24 mouse cellular contexts compared by ENCODE assay signal in the genomic region with DNA sequence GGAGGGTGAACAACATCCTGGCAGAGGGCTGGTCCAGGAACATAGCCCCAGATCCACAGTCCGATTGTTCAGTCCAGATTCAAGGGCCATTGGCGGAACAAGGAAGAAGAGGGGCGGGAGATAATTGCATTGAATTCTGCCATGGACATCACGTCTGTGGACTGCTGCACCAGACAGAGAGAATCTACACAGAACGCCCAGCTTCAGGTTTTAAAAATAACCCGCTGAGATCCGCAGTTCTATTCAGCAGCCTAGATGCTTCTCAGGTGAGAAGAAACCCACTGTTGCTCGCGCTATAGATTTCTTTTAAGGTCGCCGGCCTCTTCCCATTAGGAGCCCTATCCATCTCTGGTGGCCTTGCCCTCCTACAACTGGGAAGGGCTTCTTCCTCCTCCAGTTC.
DNase-seq lines count a peak whose midpoint lies in the region; ATAC-seq and TF ChIP-seq lines count a peak whose summit lies in the region.
"Had no signal": no experiment of that assay in that cellular context is flagged by ENCODE, and none has a peak within 500 bp of the region (broad histone marks: within the 10 kb centered on the region; RNA-seq: fewer than 3 reads in every experiment).

No protein-coding gene starts in this region.

- peak overlapping the region; percentile 40; the same call in 1 of the 2 replicates for H3K27ac ChIP-seq in hindbrain, embryonic 13.5 days
- H3K27ac ChIP-seq in hindbrain, embryonic 11.5 days (ENCODE audit: low read depth, low read length), result no peak overlapping the region
- 0 out of 2 replicates have a peak overlapping the region, but pooled peaks have one; percentile 18 for H3K27ac ChIP-seq in ES-E14 (ENCODE audit: insufficient read depth, low read depth, low read length, poor library complexity, severe bottlenecking)
- 0 out of 2 replicates have a peak overlapping the region, but pooled peaks have one; percentile 13 for H3K27ac ChIP-seq in midbrain, embryonic 14.5 days (replicated peaks; ENCODE audit: low read depth, low read length)
- H3K27ac ChIP-seq: embryonic facial prominence, embryonic 10.5 days; heart, adult 2 months; limb, embryonic 15.5 days; liver, embryonic 14.5 days; stomach, postnatal 0 days had no signal

- H3K4me2 ChIP-seq in hindbrain, embryonic 13.5 days, result no peak overlapping the region
- H3K4me2 ChIP-seq in hindbrain, embryonic 11.5 days (replicated peaks; ENCODE audit: low read depth, low read length), result no peak overlapping the region
- no peak overlapping the region for H3K4me2 ChIP-seq in midbrain, embryonic 14.5 days (ENCODE audit: low read length)
- H3K4me2 ChIP-seq: limb, embryonic 15.5 days; lung, embryonic 14.5 days had no signal

- WGBS in hindbrain, embryonic 13.5 days, result 68% methylated on average over 11 of the region's 11 CpGs
- WGBS in hindbrain, embryonic 11.5 days, result 65% methylated on average over 11 of the region's 11 CpGs
- WGBS in midbrain, embryonic 14.5 days, result 69% methylated on average over 11 of the region's 11 CpGs

- no peak overlapping the region for H3K4me3 ChIP-seq in hindbrain, embryonic 13.5 days
- H3K4me3 ChIP-seq in hindbrain, embryonic 11.5 days (ENCODE audit: low read depth, low read length), result no peak overlapping the region
- peak overlapping the region; percentile 24; the same call in 1 of the 2 replicates for H3K4me3 ChIP-seq in E14TG2a.4 (replicated peaks; ENCODE audit: low read length)
- peak overlapping the region in 1 of 2 experiments; percentile 28; a peak in 1 of 4 replicates for H3K4me3 ChIP-seq in ES-E14 (ENCODE audit: insufficient read depth in 1 of 2, low read depth in 1 of 2, low read length in 2 of 2, poor library complexity in 1 of 2, severe bottlenecking in 1 of 2)
- H3K4me3 ChIP-seq in midbrain, embryonic 14.5 days (replicated peaks; ENCODE audit: low read depth, low read length), result no peak overlapping the region
- H3K4me3 ChIP-seq: embryonic facial prominence, embryonic 10.5 days; heart, adult 2 months; limb, embryonic 15.5 days; megakaryocyte, embryonic 14.5 days had no signal

- no peak for DNase-seq in hindbrain, embryonic 11.5 days (ENCODE audit: low spot score)
- no peak for DNase-seq in ES-E14 (ENCODE audit: low read depth, low spot score)
- no peak for DNase-seq in midbrain, embryonic 14.5 days
- no peak for DNase-seq in adrenal gland, postnatal 36 days
- DNase-seq: adrenal gland, postnatal 14 days; cerebellum, adult 11 months; cerebellum, adult 9-11 months; gastrocnemius, postnatal 36 days; heart, adult 2 months; kidney, adult 9 months; kidney, postnatal 14 days; left cerebral cortex, postnatal 4 days; lung, embryonic 14.5 days; lung, postnatal 36 days; thymus, adult 2 months; thymus, postnatal 4 days had no signal

- peaks cover 5% of the 10 kb centered on the region; the same call in 1 of the 2 replicates for H3K36me3 ChIP-seq in hindbrain, embryonic 13.5 days
- no peaks in the 10 kb centered on the region for H3K36me3 ChIP-seq in hindbrain, embryonic 11.5 days (ENCODE audit: control insufficient read depth, insufficient read depth, low read length)
- H3K36me3 ChIP-seq in E14TG2a.4 (ENCODE audit: insufficient read depth, low read length), result no peaks in the 10 kb centered on the region
- H3K36me3 ChIP-seq in ES-E14 (ENCODE audit: control insufficient read depth, insufficient read depth, low read length, poor library complexity, severe bottlenecking), result no peaks in the 10 kb centered on the region
- 0 out of 2 replicates have a peak, but pooled peaks cover 3% of the 10 kb centered on the region for H3K36me3 ChIP-seq in midbrain, embryonic 14.5 days (ENCODE audit: control insufficient read depth, insufficient read depth, low read length)
- H3K36me3 ChIP-seq: embryonic facial prominence, embryonic 10.5 days; limb, embryonic 15.5 days had no signal

- no peaks in the 10 kb centered on the region for H3K9me3 ChIP-seq in hindbrain, embryonic 13.5 days
- H3K9me3 ChIP-seq in hindbrain, embryonic 11.5 days (ENCODE audit: control insufficient read depth, low read length), result no peaks in the 10 kb centered on the region
- H3K9me3 ChIP-seq in E14TG2a.4 (ENCODE audit: low read length), result no peaks in the 10 kb centered on the region
- no peaks in the 10 kb centered on the region for H3K9me3 ChIP-seq in ES-E14 (ENCODE audit: control insufficient read depth, insufficient read depth, low read depth, low read length)
- no peaks in the 10 kb centered on the region for H3K9me3 ChIP-seq in midbrain, embryonic 14.5 days (ENCODE audit: control insufficient read depth, low read length)
- H3K9me3 ChIP-seq: embryonic facial prominence, embryonic 10.5 days; limb, embryonic 15.5 days had no signal

- no peak for TF ChIP-seq CTCF in E14TG2a.4 (conservative IDR thresholded peaks at IDR 0.05; ENCODE audit: low read length)

- no peaks in the 10 kb centered on the region for H3K27me3 ChIP-seq in hindbrain, embryonic 13.5 days
- no peaks in the 10 kb centered on the region for H3K27me3 ChIP-seq in hindbrain, embryonic 11.5 days (ENCODE audit: control insufficient read depth, insufficient read depth, low read length)
- 0 out of 2 replicates have a peak, but pooled peaks cover 3% of the 10 kb centered on the region for H3K27me3 ChIP-seq in E14TG2a.4 (ENCODE audit: insufficient read depth, low read length)
- H3K27me3 ChIP-seq in midbrain, embryonic 14.5 days (ENCODE audit: control insufficient read depth, insufficient read depth, low read length), result no peaks in the 10 kb centered on the region
- H3K27me3 ChIP-seq: limb, embryonic 15.5 days; megakaryocyte, embryonic 14.5 days had no signal

- H3K9ac ChIP-seq in hindbrain, embryonic 13.5 days, result no peak overlapping the region
- no peak overlapping the region for H3K9ac ChIP-seq in hindbrain, embryonic 11.5 days (ENCODE audit: low read depth, low read length)
- H3K9ac ChIP-seq in ES-E14 (ENCODE audit: insufficient read depth, low read depth, low read length, poor library complexity, severe bottlenecking), result no peak overlapping the region
- H3K9ac ChIP-seq in midbrain, embryonic 14.5 days (replicated peaks; ENCODE audit: low read length), result 0 out of 2 replicates have a peak overlapping the region, but pooled peaks have one; percentile 9
- H3K9ac ChIP-seq: limb, embryonic 15.5 days; liver, embryonic 14.5 days; lung, embryonic 14.5 days had no signal

- in situ Hi-C loops in ES-E14 (cut with MboI; ENCODE audit: low sequenced_read_pairs in 2 of 2, unreplicated experiment in 2 of 2), result no loop called here

- H3K4me1 ChIP-seq in hindbrain, embryonic 13.5 days (replicated peaks), result peaks cover 23% of the 10 kb centered on the region
- 0 out of 2 replicates have a peak, but pooled peaks cover 2% of the 10 kb centered on the region for H3K4me1 ChIP-seq in hindbrain, embryonic 11.5 days (replicated peaks; ENCODE audit: control insufficient read depth, insufficient read depth, low read length)
- peaks cover 26% of the 10 kb centered on the region for H3K4me1 ChIP-seq in E14TG2a.4 (replicated peaks; ENCODE audit: low read depth, low read length)
- no peaks in the 10 kb centered on the region; a peak in 1 of 4 replicates for H3K4me1 ChIP-seq in ES-E14 (ENCODE audit: control insufficient read depth in 2 of 2, insufficient read depth in 2 of 2, low read length in 2 of 2, poor library complexity in 1 of 2)
- peaks cover 13% of the 10 kb centered on the region; the same call in 1 of the 2 replicates for H3K4me1 ChIP-seq in midbrain, embryonic 14.5 days (ENCODE audit: control insufficient read depth, insufficient read depth, low read length)
- H3K4me1 ChIP-seq: megakaryocyte, embryonic 14.5 days had no signal

- ATAC-seq in hindbrain, embryonic 13.5 days (ENCODE audit: low FRiP score), result no peak
- ATAC-seq in hindbrain, embryonic 11.5 days (ENCODE audit: low FRiP score), result no peak
- ATAC-seq in midbrain, embryonic 14.5 days (ENCODE audit: low FRiP score, low TSS enrichment), result no peak
- no peak for ATAC-seq in CD4-positive, CD25-positive, alpha-beta regulatory T cell, adult 4 months

TF ChIP-seq in ES-E14, 5 proteins besides CTCF, POLR2A, EP300 and RAD21:
- TF ChIP-seq CHD2 (IDR thresholded peaks at IDR 0.05; ENCODE audit: low read depth, low read length), result no peak
- no peak for TF ChIP-seq MAFK (IDR thresholded peaks at IDR 0.05; ENCODE audit: insufficient read depth, low read depth, low read length)
